Mouse (Mus musculus): ENCODE data around the gene Krtap5-5. TPM values are rescaled to one million over a fixed set of nuclear protein-coding genes. Genes with fewer than 3 reads are reported as not detected.
"Not testable (repeated sequence)": the region's sequence is repeated elsewhere in the genome, so short reads cannot be mapped to it uniquely, and the experiment has no call there.

The Krtap5-5 gene
- polyA plus RNA-seq (2015; fragmentation: Nextera tagmentation; extraction: Ambion mirVana), result not detected in 2 replicates

DNA sequence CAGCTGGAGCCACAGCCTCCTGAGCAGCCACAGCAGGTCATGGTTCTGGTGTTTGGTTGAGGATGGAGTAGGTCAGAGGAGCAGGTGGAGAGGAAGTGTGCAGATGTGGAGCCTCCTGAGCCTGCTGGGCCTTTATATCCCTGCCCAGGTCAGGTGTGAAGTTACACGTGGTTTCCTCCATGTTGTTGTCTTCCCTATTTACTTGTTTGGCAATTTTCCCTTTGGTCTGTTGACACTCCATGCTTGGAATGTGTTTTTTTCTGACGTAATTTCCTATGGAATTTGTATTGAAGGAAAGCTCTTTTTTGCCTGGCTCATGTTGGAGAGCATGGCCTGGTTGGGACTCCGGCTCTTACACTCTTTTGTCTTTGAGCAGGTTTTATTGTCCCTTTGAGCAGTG is at the start of gene Krtap5-5:
Gene Krtap5-5 (minus strand): TSS at position 101 of the 400 bp plus-strand sequence.
- not testable (repeated sequence) for H3K4me3 ChIP-seq; H3K9me3 ChIP-seq; H3K27ac ChIP-seq; H3K4me1 ChIP-seq; H3K27me3 ChIP-seq; H3K36me3 ChIP-seq; ATAC-seq (ENCODE audit: borderline replicate concordance, extremely low read depth, low FRiP score, low TSS enrichment); H3K9ac ChIP-seq; H3K4me2 ChIP-seq
- WGBS, result 43% methylated on average over 3 of the region's 3 CpGs

DNA sequence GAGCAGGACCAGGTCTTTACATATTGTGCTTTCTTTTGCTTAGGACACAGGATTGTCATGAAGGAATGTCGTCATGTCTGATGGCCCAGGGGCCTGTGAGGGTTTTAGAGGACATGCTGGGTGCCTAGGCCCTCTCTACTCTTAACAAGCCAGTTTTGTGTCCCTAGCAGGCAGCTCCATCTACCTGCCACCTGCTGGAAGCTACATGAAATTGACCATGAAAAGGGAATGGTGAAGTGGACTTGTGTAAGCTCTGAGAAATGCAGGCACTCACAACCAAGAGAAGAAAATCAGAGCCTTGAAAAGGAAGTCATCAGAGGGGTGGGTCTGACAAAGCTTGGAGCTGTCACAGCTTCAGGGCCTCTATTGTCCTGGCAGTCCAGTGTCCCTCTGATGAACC is 49.5 kb upstream of the Krtap5-5 start:
- not testable (repeated sequence) for H3K36me3 ChIP-seq; H3K4me2 ChIP-seq; H3K27ac ChIP-seq; ATAC-seq (ENCODE audit: borderline replicate concordance, extremely low read depth, low FRiP score, low TSS enrichment); H3K4me3 ChIP-seq; H3K9ac ChIP-seq; H3K27me3 ChIP-seq; H3K4me1 ChIP-seq; H3K9me3 ChIP-seq
- WGBS, result 96% methylated on average over 1 of the region's 1 CpGs

DNA sequence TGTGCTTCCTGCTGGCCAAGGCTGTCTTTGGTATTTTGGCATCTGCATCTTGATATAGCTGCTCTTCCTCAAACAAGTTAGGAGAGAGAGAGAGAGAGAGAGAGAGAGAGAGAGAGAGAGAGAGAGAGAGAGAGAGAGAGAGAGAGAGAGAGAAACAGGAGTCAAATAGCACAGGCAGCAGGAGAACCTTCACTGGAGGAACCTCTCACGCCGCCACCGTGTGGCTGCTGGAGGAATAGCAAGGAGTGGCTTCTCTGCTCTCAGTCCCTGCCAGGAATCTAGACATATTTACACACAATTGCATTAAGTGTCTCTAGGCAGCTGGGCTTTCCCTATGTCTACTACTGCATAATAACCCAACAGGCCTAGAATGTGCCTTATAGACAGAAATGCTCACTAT is 48.4 kb upstream of the Krtap5-5 start:
- not testable (repeated sequence) for H3K4me1 ChIP-seq; H3K4me3 ChIP-seq; H3K4me2 ChIP-seq; H3K27me3 ChIP-seq; H3K9me3 ChIP-seq; H3K9ac ChIP-seq; H3K27ac ChIP-seq; H3K36me3 ChIP-seq; ATAC-seq (ENCODE audit: borderline replicate concordance, extremely low read depth, low FRiP score, low TSS enrichment)
- WGBS, result 0% methylated on average over 3 of the region's 3 CpGs

DNA sequence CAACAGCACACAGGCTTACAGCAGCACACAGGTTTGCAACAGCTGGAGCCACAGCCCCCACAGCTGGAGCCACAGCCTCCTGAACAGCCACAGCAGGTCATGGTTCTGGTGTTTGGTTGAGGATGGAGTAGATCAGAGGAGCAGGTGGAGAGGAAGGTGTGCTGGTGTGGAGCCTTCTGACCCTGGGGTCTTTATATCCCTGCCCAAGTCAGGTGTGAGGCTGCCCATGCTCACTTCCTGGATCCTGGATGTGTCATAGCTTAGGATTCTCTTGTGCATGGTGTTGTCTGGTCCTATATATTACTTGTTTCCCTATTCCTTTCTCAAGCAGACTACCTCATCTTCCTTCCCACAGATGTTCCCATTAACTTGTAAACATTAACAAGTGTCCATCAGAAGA is 44.5 kb upstream of the Krtap5-5 start, which contains the start of gene Gm4559:
Gene Gm4559 (minus strand): TSS at position 101 of the 400 bp plus-strand sequence.
- not testable (repeated sequence) for H3K27me3 ChIP-seq; ATAC-seq (ENCODE audit: borderline replicate concordance, extremely low read depth, low FRiP score, low TSS enrichment); H3K4me1 ChIP-seq; H3K36me3 ChIP-seq; H3K9ac ChIP-seq; H3K4me2 ChIP-seq; H3K27ac ChIP-seq; H3K4me3 ChIP-seq; H3K9me3 ChIP-seq

DNA sequence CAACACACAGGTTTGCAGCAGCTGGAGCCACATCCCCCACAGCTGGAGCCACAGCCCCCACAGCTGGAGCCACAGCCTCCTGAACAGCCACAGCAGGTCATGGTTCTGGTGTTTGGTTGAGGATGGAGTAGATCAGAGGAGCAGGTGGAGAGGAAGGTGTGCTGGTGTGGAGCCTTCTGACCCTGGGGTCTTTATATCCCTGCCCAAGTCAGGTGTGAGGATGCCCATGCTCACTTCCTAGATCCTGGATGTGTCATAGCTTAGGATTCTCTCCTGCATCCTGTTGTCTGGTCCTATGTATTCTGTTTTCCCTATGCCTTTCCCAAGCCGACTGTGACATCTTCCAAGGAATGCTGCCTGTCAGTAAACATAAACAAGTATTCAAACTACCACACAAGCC is 28.5 kb upstream of the Krtap5-5 start, which contains the start of gene Gm2431:
Gene Gm2431 (minus strand): TSS at position 101 of the 400 bp plus-strand sequence.
- not testable (repeated sequence) for H3K4me1 ChIP-seq; H3K9me3 ChIP-seq; H3K9ac ChIP-seq; H3K27ac ChIP-seq; H3K36me3 ChIP-seq; H3K27me3 ChIP-seq; H3K4me2 ChIP-seq; H3K4me3 ChIP-seq; ATAC-seq (ENCODE audit: borderline replicate concordance, extremely low read depth, low FRiP score, low TSS enrichment)
- 41% methylated on average over 1 of the region's 1 CpGs for WGBS

DNA sequence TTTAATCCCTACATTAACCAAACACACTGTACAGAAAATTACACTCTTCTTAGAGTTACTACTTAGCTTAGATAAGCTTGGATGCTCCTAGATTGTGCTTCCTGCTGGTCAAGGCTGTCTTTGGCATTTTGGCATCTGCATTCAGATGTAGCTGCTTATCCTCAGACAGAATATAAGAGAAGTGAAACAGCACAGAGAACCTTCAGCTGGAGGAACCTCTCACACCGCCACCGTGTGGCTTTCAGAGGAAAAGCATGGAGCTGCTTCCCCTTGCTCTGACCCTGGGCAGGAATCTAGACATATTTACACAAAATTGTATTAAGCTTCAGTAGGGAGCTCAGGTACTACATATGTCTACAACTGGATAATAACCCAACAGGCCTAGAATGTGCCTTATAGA is 25.7 kb upstream of the Krtap5-5 start:
- Histone ChIP-seq H3K4me3 (no peak overlapping the region), H3K9ac (no peak overlapping the region), H3K4me1 (no peaks in the 10 kb centered on the region), H3K27me3 (no peaks in the 10 kb centered on the region), H3K36me3 (no peaks in the 10 kb centered on the region), H3K4me2 (no peak overlapping the region), H3K27ac (no peak overlapping the region), H3K9me3 (no peaks in the 10 kb centered on the region)
- WGBS, result 0% methylated on average over 2 of the region's 2 CpGs
- ATAC-seq (ENCODE audit: borderline replicate concordance, extremely low read depth, low FRiP score, low TSS enrichment), result no peak

DNA sequence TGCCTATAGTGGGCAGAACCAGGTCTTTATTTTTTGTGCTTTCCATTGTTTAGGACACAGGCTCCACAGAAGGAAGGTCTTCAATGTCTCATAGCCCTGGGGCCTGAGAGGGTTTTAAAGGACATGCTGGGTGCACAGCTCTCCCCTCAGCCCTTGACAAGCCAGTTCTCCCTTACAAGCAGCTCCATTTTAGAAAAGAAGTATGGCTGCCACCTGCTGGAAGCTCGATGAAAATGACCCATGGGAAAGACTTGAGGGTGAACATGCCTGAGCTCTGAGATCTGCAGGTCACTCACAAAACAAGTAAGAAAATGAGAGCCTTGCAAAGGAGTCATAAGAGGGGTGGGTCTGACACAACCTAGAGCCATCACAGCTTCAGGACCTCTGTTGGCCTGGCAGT is 20.1 kb upstream of the Krtap5-5 start:
- no peak for ATAC-seq (ENCODE audit: borderline replicate concordance, extremely low read depth, low FRiP score, low TSS enrichment)
- Histone ChIP-seq H3K9me3 (no peaks in the 10 kb centered on the region), H3K4me3 (no peak overlapping the region), H3K4me2 (no peak overlapping the region), H3K4me1 (no peaks in the 10 kb centered on the region), H3K36me3 (no peaks in the 10 kb centered on the region), H3K9ac (no peak overlapping the region), H3K27ac (no peak overlapping the region), H3K27me3 (no peaks in the 10 kb centered on the region)
- 0% methylated on average over 1 of the region's 1 CpGs for WGBS

DNA sequence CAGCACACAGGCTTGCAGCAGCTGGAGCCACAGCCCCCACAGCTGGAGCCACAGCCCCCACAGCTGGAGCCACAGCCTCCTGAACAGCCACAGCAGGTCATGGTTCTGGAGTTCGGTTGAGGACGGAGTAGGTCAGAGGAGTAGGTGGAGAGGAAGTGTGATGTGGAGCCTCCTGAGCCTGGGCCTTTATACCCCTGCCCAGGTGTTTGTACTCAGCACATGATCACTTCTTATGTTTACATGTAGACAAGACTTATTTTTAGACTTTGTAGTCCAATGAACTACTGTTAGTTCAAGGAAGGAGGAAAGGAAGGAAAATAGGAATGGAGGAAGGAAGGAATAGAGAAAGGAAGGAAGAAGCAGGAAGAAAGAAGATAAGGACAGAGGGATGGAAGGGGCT is 11.2 kb upstream of the Krtap5-5 start, which contains the start of gene Gm40460:
Gene Gm40460 (minus strand): TSS at position 101 of the 400 bp plus-strand sequence.
- Histone ChIP-seq H3K27me3 (no peaks in the 10 kb centered on the region), H3K4me2 (no peak within 1 kb of the TSS), H3K9me3 (no peaks in the 10 kb centered on the region), H3K9ac (no peak within 1 kb of the TSS), H3K27ac (no peak within 1 kb of the TSS), H3K4me1 (no peaks in the 10 kb centered on the region), H3K4me3 (no peak within 1 kb of the TSS), H3K36me3 (no peaks in the 10 kb centered on the region)
- WGBS, result 23% methylated on average over 2 of the region's 2 CpGs
- no peak for ATAC-seq (ENCODE audit: borderline replicate concordance, extremely low read depth, low FRiP score, low TSS enrichment)

DNA sequence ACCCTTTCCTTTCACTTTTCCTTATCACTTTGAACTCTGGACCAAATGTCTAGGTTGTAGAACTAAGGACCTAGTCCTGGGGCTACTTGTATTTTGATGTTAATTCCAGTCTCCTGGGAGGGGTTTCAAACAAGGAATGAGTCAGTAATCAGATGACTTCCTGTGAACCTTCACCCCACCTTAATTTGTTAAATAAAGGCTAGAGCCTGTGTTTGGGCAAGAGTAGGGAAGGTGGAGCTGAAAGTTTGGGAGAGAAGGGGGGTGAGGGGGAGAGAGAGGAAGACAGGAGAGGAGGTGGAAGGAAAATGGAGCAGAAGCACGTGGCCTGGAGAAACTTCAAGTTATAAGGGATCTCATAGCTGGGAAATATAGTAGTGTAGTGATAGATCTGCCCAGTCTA is 1.8 kb upstream of the Krtap5-5 start:
- H3K9me3 ChIP-seq, result no peaks in the 10 kb centered on the region

DNA sequence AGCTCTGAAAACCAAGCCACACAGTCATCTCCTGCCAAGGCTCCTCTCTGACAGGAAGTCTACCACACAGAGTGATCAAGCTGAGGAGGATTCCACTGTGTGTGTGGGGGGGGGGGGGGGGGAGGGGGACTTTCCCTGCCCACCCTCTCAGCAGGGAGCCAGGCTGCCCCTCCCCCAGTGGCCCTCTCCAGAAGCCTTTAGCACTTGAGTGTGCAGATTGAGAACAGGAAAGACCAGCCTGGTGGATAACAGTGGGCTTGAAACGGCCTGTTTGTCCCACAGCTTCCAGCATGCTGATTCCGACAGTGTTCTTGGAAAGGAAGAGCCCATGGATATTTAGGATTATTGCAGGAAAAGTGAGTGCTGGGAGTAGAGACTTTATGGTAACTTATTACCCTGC is 5.3 kb downstream of the Krtap5-5 start:
- 20% methylated on average over 2 of the region's 2 CpGs for WGBS
- ATAC-seq (ENCODE audit: borderline replicate concordance, extremely low read depth, low FRiP score, low TSS enrichment), result peak; percentile 49; the same call in 1 of the 2 replicates
- Histone ChIP-seq H3K4me3 (no peak overlapping the region), H3K4me2 (no peak overlapping the region; the same call in 1 of the 2 replicates), H3K4me1 (peaks cover 7% of the 10 kb centered on the region; the same call in 1 of the 2 replicates), H3K9me3 (no peaks in the 10 kb centered on the region), H3K27ac (no peak overlapping the region; the same call in 1 of the 2 replicates), H3K27me3 (no peaks in the 10 kb centered on the region), H3K9ac (no peak overlapping the region), H3K36me3 (no peaks in the 10 kb centered on the region)

More for the DNA sequence above, 1.8 kb upstream of the Krtap5-5 start:
- Histone ChIP-seq H3K4me3 (no peak overlapping the region), H3K4me1 (no peaks in the 10 kb centered on the region), H3K9ac (no peak overlapping the region), H3K27ac (no peak overlapping the region), H3K27me3 (no peaks in the 10 kb centered on the region), H3K4me2 (no peak overlapping the region), H3K36me3 (no peaks in the 10 kb centered on the region)
- no peak for ATAC-seq (ENCODE audit: borderline replicate concordance, extremely low read depth, low FRiP score, low TSS enrichment)
- WGBS, result 16% methylated on average over 1 of the region's 1 CpGs

DNA sequence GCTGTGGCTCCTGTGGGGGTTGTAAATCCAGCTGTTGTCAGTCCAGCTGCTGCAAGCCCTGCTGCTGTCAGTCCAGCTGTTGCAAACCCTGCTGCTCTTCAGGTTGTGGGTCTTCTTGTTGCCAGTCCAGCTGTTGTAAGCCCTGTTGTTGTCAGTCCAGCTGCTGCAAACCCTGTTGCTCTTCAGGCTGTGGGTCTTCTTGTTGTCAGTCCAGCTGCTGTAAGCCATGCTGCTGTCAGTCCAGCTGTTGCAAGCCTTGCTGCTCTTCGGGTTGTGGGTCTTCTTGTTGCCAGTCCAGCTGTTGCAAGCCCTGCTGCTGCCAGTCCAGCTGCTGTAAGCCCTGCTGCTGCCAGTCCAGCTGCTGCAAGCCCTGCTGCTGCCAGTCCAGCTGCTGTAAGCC is 17.6 kb downstream of the Krtap5-5 start:
- H3K4me2 ChIP-seq; H3K4me3 ChIP-seq; H3K9ac ChIP-seq; ATAC-seq (ENCODE audit: borderline replicate concordance, extremely low read depth, low FRiP score, low TSS enrichment); H3K9me3 ChIP-seq; H3K27me3 ChIP-seq; H3K27ac ChIP-seq; H3K36me3 ChIP-seq; H3K4me1 ChIP-seq: not testable (repeated sequence)
- WGBS, result 54% methylated on average over 1 of the region's 1 CpGs

DNA sequence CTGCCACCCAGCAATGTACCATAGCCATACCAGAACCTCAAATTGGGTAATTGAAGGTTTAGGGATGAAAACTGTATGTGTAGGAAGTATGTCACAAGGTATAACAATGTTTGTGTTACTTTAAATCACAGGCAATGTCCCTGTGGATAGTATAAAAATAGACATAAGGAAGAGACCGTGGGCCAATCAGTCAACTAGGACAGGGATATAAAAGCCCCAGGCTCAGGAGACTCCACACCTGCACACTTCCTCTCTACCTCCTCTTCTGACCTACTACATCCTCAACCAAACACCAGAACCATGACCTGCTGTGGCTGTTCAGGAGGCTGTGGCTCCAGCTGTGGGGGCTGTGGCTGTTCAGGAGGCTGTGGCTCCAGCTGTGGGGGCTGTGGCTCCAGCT is 18.2 kb downstream of the Krtap5-5 start, which contains the start of gene Gm7579:
Gene Gm7579 (plus strand): TSS at position 301 of the 400 bp plus-strand sequence.
- Histone ChIP-seq H3K36me3 (no peaks in the 10 kb centered on the region), H3K4me1 (no peaks in the 10 kb centered on the region), H3K9ac (no peak within 1 kb of the TSS), H3K27me3 (no peaks in the 10 kb centered on the region), H3K9me3 (no peaks in the 10 kb centered on the region), H3K4me2 (no peak within 1 kb of the TSS), H3K4me3 (no peak within 1 kb of the TSS), H3K27ac (no peak within 1 kb of the TSS)
- ATAC-seq (ENCODE audit: borderline replicate concordance, extremely low read depth, low FRiP score, low TSS enrichment), result no peak
- WGBS, result 54% methylated on average over 1 of the region's 1 CpGs

DNA sequence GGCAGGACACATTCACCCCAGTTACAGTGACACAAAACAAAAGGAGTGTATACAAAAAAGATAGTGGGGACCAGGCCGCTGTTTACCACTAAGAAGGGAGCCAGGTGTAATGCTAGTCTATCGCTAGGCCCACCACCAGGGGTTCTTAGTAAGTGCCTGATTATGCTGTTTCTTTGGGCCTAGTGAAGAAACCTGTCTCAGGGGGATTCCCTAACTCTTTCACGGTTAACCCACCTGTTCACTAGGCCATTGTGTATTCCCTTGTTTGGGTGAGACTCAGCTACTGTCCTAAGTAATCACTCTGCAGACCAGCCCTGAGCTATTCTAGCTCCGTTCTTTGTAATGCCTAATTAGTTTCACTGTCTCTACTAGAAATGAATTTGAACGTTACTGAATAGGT is 22.9 kb downstream of the Krtap5-5 start:
- H3K9ac ChIP-seq; ATAC-seq (ENCODE audit: borderline replicate concordance, extremely low read depth, low FRiP score, low TSS enrichment); H3K4me3 ChIP-seq; H3K36me3 ChIP-seq; H3K27ac ChIP-seq; H3K4me1 ChIP-seq; H3K27me3 ChIP-seq; H3K4me2 ChIP-seq; H3K9me3 ChIP-seq: not testable (repeated sequence)
- 74% methylated on average over 5 of the region's 5 CpGs for WGBS

Measured in lung, embryonic 15.5 days (tissue).